Mouse (Mus musculus) adrenal gland, postnatal 36 days (tissue): ENCODE measurements at regions not wholly inside any gene's neighbourhood (a gene's known extent, or its start where the extent isn't known, plus 50 kb on each side); places are given as distances from the start of the nearest gene placed in this dataset.
A peak's percentile ranks its signal among the peaks of the same experiment; 100 is the strongest.

Source experiments
- DNase-seq, 2 experiments: peaks; one replicate each; pipeline ENCODE4 v3.0.0; 2021; ENCODE audit warnings: mixed read lengths in 1 of 2

DNA sequence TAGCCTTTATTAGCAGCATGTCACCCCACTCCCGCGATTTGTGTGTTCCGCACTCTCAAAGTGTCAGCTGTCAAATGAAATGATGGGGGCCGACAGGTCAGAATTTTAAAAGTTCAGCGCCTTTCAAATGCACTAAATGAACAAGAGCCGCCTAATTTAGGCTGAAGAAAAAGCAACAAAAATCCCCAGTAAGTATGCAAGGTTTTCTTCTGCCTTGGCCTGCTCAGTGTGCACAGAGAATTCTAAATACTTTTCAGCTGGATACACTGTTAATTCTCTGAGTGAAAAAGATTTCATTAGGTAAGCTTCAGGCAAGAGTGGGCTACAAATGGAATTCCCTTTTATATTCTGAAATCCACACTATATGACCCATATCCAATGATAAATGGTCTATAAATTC is 125.9 kb upstream of the BC052040 start:
- no peak for DNase-seq

DNA sequence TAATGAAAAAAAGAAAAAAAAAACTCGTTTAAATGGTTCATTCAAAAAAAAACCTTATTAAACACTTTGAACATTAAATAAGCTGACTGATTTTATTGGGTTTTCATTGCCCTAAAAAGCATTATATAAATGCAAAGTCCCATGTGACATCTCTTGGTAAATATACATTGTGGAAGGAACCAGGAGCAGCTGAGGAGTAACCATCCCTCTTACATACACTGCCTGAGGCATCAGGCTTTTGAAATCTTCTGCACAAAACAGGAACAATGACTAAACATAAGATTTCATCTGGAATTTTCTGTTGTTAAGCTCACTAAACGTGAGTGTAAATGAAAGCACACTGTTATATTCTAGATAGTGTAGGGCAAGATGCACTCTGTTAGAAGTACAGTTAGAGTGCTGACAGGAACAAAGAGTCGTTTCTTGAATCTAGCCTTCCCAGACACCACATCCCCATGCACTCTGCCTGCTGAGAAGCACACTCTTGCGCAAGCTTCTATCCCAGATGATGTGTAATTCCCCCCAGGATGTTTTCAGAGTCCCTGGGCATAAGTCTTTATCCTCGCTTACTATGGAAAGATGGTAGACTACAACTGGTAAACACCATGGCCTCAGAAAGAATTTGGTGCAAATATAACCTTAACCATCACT is 125.0 kb upstream of the BC052040 start:
- no peak for DNase-seq

DNA sequence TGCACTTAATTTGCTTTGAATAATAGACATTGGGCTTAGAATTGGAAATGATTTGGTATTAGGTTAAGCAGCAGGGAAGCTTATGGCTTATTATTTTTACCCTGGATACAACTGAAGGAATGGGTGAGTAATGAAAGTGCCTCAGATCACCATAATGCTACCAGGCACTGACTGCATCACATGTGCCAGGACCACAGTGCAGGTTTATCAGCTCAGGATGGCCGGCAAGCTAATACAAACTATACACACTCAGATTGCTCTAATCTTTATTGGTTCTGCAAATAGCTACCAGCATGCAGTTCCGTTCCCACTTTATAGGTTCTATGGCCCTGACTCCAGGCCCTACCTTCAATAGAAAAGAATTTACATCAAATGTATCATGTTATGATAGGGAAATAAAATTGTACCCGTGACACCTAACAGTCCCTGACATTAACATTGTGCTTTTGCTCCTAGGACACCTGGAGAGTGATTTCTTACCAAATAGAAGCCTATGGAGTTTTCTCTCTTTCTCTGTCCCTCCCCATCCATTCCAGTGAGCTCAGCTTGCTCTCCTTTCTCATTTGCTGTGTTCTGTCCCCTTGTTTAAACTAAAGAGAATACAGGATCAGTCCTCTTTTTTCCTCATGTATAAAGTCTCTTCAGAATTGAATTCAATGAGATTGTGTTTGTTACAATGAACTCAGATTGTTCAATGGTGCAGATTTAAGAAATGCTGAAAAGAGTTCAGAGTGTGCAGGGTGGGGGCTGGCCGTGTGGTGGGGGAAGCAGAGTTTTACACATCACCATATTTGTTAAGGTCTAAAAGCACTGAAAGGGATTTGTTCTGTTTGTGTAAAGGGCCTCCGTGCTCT is 121.3 kb upstream of the BC052040 start:
- no peak for DNase-seq

DNA sequence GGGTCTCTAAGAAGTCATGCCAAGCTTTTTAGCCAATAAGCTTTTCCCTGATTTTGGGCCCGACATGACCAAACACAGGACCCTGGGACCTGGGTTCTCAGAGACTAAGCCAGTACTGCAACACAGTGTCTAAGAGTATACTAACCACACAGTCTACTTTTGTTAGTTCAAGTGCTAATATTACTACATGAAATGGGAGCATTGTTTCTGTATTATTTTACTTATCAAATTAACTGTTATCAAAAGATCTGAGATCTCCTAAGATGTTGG is 120.7 kb upstream of the BC052040 start:
- DNase-seq: no peak

DNA sequence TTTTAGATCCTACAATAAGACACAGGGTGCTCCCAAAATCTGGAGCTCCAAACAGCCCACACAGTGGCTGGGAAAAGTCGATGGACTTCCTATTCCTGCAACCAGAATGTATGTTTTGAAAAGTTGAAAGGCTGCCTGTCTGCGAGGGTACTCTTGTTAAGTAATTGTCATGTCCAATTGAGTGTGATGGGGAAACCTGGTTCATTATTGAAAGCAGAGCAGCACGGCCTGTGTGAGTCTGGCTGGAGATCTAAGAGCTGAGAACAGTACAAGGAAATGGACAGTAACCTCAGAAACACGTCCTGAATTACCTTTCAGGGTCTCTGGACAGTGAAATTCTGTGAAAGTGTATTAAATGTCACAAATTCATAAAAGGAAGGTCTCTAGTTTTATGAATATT is 115.3 kb upstream of the BC052040 start:
- no peak for DNase-seq

DNA sequence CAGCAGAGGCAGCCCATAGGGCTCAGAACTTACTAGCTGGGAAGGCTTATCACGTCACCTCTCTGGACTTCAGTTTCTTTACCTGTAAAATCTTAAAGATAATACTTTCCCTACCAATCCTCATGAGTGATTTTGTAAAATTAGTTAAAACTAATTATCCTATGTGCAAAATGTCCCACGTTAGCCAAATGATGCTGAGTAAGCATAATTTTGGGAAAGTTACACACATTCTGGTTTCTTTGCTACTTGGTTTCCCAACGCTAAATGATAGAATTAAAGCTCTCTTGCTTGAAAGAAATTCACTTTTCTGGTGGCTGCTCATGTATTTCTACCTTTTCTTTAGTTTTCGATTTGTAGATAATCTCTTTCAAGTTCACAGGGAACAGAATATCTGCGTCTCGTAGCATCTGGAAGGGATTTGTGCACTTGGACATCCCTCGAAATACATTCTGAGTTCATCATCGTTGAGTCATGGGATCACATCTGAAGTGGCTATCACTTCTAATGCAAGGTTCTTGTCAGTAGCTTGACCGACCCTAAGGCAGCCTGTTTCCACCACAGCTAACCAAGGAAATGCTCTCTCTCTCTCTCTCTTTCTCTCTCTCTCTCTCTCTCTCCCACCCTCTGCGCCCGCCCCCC is 114.3 kb upstream of the BC052040 start:
- no peak for DNase-seq

DNA sequence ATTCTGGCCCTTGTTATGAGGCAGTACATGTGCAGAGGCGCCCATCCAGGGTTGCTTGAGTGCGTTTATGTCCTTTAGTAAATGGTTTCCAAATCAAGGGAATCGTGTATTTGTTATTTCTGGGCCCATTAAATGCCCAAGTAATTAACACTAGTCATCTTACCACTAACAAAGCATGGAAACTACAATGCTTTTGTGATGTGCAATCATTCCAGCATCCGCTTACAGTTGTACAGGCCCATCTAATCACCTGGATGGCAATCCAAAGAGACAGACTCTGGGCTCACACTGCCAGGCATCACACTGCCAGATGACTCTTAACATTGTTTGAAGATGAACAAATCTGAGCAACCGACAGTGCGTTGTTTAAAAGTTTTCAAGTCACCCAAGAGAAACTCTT is 113.6 kb upstream of the BC052040 start:
- no peak for DNase-seq

DNA sequence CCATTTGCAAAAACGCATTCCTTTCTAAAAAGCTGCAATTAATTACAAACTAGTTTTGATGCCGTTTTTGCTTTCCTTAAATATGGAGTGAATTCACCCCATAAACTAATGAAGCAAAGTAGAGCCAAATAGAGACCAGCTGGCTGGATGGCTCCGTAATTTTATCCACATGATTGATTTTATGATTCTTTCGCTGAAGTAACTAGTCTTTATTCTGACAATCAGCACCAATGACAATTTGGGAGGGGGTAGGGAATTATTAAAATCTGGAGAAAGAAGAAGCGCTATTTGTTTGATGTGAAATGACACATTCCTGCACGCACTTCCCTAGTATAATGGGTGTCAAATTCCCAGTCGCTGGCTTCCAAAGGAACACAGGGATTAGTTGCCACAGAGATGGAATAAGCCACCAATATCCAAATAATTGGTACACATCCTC is 113.0 kb upstream of the BC052040 start:
- no peak for DNase-seq

DNA sequence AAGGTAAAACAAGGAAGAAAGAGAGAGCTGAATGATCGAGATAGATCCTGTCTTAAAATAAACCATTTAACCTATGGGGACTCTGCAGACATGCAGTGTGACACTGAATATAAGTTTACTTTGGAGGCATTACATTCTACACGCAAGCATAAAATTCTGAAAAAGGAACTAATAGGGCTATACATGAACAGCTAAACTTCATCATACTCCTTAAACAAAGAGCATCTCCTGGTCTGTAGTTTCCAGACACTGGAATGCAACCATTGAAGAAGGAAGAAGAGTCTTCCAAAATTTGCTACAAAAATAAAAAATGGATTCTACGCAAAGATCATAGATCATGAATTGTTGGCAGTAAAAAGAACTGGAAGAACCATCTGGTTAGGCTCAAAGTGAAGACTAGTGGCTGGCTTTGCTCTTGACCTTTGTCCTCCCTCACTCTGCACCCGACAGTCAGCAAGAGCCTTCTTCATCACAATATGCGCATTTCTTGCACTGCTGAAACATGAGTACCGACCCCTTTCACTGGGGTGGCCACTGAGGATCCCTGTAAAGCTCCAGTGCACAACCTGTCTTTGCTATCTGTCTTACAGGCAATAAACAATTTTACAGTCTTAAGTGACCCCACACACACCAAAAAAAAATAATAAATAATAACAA is 112.2 kb upstream of the BC052040 start:
- DNase-seq: no peak

DNA sequence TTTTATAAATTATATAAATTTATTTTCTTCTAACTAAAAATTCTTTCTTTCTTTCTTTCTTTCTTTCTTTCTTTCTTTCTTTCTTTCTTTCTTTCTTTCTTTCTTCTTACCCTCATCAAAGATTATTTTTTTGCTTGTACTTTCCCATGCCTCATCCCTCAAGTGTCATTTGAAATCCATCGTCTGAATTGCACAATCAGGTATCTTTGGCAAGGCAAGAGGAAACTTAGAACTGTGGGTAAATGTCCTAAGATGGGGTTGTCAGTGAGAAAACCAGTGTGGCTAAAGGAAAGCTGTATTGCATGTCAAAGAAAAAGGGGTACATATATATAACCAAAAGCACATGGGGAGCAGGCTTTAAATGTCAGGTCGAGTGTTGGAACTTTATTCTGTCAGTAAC is 109.1 kb upstream of the BC052040 start:
- DNase-seq: no peak

DNA sequence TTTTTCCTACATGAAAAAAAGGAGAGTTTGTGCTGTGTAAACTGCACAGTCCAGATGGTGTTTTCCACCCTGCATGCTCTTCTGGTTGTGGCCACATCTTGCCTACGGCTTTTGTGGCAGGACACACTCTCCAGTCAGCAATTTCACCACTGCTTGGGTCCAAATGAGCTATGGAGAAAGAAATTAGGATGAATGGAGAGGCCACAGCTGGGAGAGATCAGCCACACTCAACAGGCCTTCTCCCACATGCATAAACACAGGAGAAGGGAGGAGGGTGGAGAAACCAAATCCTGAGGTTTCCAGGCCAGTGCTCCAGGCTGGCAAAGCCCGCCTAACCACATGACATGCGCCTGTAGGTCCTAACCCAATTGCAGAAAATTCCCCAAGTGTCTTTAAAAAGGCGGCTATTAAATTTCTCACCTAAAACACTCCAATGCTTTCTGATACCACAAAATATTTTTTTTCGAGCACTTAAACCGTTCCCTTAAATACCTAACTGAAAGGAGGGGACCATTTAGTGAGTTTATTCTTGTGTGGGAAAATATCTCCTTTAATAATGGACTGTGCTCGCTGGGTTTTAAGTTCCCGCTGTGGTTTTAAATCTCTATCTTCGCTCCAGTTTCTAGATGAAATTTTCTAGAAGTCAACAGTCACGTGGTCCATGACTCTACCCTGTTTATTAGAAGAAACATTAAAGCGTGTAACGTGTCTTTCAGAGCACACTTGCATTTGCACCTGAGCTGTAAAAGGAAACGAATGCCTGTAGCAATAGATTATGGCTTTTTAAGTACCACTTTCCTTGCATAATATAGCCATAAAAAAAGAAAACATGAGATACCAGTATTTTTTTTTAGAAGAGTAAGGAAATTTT is 97.9 kb upstream of the BC052040 start:
- DNase-seq: no peak

DNA sequence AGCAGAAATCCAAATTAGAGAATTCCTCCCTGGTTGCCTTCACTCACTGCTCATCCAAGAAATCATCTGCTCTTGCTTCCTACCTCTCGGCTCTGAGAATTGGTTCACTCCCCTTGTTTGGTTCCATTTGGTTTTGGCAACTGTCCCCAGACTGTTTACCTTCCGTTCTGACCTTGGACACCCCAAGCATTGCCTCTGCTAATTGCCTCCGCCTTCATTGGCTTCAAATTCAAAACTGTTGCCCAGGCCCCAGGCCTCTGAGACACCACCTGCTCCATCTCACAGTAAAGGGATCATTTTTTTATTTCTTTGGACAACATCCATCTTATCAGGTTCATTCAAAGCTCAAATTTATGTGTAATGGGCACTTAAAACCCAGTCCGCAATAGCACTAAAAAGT is 93.1 kb upstream of the BC052040 start:
- DNase-seq: no peak

DNA sequence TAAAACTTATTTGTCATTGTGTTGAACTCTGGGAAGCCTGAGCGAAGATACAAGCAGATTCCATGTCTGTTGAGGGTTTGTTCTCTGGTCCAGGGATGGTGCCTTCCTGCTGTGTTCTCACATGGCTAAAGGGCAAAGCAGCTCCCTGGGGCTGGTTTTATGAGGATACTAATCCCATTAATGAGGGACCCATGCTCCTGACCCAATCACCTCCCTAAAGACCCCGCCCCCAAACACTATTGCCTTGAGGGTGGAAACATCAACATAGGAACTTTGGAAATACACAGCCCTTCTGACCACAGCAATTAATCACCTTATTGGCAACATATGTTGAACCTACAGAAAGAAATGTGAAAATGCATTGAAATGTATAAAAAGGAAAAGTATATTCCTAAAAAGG is 88.5 kb upstream of the BC052040 start:
- DNase-seq: no peak

DNA sequence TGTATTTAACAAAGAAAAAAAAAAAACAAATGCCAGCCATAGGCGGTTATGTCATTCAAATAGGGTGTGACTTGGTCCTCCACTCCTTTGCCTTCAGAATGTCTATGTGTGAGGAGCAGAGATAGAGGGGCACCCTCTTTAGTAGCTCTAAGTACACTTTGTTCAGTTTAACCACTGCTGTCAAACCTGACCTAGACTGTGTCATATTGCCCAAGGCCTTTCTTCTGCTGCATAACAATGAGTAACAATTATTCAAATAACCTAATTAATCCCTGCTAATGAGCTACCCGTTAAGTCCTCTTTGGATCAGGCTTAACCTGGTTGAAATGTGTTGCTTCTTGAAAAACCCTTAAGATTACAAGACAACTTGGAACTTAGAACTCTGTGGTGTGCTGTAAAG is 81.6 kb upstream of the BC052040 start:
- no peak for DNase-seq

DNA sequence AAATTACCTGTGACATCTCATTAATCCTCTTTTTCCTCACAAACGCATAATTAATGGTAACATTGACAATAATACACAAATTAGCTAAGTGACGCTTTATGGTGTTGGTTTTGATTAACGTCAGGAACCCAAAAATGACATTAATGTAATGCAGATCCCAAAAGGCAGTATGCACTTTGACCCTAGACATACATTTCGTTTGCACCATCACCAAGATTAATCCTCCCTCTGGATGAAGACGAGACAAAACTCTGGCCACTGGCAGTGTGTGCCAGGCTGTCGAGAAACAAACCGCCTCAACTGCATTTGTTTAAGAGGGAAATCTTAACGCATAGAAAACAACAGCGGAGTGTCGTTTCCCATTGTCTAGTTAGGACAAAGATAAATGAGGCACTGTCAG is 72.0 kb upstream of the BC052040 start:
- DNase-seq: no peak

DNA sequence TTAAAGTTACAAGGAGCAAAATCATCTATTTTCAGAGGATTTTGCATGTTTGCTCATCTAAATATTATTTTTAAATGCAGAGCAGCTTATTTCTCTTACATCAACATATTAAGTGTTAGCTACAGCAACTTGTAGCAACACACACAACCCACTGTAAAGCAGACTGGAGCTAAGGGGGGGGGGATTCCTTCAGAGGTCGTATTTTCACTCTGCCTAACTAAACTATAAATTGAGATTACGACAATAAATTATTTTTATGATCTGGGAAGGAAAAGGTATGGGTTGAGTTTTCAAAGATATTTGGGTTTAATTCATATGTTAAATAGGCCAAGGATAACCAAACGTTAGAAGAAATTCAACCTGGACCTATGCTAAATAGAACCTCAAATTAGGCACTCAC is 70.4 kb upstream of the BC052040 start:
- no peak for DNase-seq

DNA sequence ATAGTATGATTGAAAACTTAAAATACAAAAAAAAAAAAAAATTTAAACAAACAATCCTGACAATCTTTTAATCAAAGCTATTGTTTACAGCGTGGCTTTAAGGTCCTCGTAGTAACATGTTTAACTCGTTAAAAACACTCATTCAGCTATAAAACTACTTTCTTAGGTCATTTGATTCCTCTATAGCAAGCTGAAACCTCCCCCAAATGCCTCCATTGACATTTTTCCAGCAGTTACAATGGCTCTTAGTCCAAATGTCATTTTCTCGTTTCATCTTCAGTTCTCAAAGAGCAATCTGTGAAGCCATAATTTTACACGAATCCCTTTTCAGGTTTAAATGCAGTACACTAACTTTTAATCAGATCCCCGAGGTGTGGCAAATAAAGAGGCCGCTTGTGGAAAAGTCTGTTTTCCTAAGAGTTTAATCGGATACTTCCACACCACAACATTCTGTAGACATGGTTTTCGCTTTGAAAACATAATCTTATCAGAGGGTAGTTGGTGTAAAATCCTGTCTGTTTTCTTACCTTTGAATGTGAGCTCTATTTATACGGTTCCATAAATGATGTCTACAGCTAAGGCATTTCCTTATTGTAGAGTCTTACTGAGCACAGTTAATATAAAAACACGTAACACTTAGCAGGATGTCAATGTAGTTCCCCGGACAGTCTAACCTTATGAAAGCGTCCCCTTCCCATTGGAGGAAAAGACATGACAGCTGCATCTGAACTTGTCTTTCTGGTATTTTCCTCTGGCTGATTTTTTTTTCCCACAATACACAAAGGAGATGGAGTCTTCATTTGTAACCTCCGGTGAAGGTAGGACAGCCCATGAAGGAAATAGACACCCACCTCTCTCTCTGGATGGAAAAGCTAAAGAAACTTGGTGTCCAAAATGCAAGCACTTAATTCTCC is 69.6 kb upstream of the BC052040 start:
- DNase-seq: no peak

DNA sequence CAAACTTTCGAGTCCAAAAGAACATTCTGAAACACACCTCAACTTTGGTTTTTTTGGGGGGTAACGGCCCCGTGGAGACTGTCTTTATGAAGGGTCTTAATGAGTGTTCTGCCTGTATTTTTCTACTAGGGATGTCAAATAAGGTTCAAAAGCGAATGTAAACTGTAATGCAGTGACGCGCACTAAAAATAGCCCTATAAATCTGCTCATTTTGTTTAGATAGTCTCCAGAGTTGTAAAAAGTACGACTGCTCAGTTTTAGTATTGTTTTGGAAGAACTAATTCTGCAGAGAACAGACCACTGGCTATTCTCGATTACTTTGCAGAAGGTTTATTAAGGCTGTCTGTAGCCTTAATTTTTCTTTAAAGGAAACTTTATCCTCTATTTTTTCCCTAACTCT is 68.6 kb upstream of the BC052040 start:
- no peak for DNase-seq

DNA sequence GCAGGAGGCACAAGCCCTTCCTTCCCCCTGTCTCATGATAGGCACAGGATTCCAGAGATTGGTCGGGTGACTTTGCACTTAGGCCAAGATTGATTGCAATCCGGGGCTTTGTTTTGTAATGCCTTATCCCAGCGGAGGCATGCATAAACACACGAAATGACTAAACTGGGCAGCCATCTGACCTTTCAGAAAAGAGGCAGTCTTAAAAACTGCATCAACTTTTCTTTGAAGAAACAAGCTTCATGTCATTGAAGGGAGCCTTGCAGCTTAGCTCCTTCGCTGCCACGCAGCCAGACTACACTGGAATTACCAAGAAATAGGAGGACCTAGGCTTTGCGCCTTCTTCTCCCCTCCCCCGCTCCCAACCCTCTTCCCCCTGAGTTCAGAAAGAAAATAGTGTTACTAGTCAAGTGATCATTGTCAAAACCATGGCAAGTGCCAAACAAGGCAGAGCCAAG is 67.7 kb upstream of the BC052040 start:
- DNase-seq: peak; percentile 36 to 49

DNA sequence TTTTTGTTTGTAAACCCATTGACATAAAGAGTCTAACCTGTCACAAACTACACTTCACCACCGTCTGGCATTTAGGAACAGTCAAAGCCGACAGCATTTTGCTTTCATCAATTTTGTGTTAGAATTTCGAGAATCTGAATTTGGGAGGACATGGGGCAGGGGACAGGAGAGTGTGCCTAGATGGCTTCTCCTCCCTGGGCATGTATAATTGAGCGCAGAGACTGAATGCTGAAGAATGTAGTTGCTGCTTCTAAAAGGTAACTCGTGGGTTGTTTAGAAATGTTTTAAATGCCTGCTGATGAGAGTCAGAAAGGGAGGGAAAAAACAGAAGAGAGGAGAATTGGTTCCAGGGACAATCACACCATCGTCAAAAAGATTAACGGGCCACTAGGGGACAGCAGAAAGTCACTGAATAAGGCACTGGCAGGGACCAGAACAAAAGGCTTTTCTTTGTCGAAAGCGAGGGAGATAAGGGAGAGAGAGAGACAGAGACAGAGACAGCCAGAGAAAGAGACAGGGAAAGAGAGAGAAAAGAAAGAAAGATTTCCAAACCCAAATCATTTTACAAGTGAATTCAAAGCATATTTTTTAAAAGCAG is 66.6 kb upstream of the BC052040 start:
- peak; percentile 35 to 60 for DNase-seq

DNA sequence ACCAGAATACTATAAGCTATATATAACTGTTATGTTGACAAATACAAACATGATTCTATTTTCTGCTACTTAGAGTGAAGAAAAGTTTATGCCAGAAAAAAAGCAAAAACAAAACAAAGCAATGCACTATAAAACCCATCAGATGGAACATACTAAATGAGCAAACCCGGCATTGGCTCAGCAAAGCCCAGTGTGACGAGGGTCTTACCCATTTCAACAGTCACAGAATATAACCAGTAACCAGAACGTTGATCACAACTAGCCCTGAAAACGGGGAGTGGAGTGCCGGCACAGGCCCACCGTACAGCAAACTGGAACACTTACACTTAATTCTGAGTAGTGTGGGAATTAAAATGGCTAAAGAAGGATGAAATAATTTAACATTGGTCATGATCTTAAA is 66.0 kb upstream of the BC052040 start:
- DNase-seq: no peak
